Mouse (Mus musculus) myocyte (in vitro differentiated cells): ENCODE results near the gene Mansc1. TPM values are rescaled to one million over a fixed set of nuclear protein-coding genes. Genes with fewer than 3 reads are reported as not detected.

Source experiments
- H3K27me3 ChIP-seq: one replicate; pipeline ENCODE4 v1.6.1; 2011; ENCODE audit not compliant: control insufficient read depth, insufficient read depth, insufficient read length
- H3K36me3 ChIP-seq: one replicate; pipeline ENCODE4 v1.6.1; 2011; ENCODE audit not compliant: control insufficient read depth, insufficient read depth
- H3K4me2 ChIP-seq: one replicate; pipeline ENCODE4 v1.6.1; 2011; ENCODE audit warnings: low read depth, control low read depth
- H3K4me3 ChIP-seq: one replicate; pipeline ENCODE4 v1.5.1; 2011; ENCODE audit warnings: mild to moderate bottlenecking, control low read depth, moderate library complexity
- H3K79me2 ChIP-seq: one replicate; pipeline ENCODE4 v1.6.1; 2011; ENCODE audit not compliant: control insufficient read depth, insufficient read depth
- H3ac ChIP-seq: one replicate; pipeline ENCODE4 v1.6.1; 2011; ENCODE audit not compliant: control insufficient read depth, insufficient read length
- CEBPB ChIP-seq: IDR thresholded peaks from 2 replicates; pipeline ENCODE4 v1.6.1; 2011; ENCODE audit warnings: mild to moderate bottlenecking, moderate library complexity; ENCODE audit not compliant: poor library complexity, insufficient read depth, severe bottlenecking
- E2F4 ChIP-seq: IDR thresholded peaks from one replicate; pipeline ENCODE4 v1.6.1; 2011; ENCODE audit warnings: mild to moderate bottlenecking, control low read depth, moderate library complexity; ENCODE audit not compliant: insufficient read depth
- MAX ChIP-seq: IDR thresholded peaks from one replicate; pipeline ENCODE4 v1.6.1; 2011; ENCODE audit warnings: low read depth, mild to moderate bottlenecking, control low read depth
- MYOD1 ChIP-seq, 3 experiments: IDR thresholded peaks; one replicate each; pipeline ENCODE4 v1.6.1; 2011; ENCODE audit warnings: control low read depth in 2 of 3, low read depth in 2 of 3, mild to moderate bottlenecking in 2 of 3, moderate library complexity in 1 of 3; ENCODE audit not compliant: insufficient read length in 2 of 3, control insufficient read depth in 1 of 3
- MYOG ChIP-seq, 3 experiments: IDR thresholded peaks; one replicate each; pipeline ENCODE4 v1.6.1; 2011; ENCODE audit warnings: control low read depth in 2 of 3, low read depth in 2 of 3, mild to moderate bottlenecking in 2 of 3; ENCODE audit not compliant: insufficient read length in 2 of 3, control insufficient read depth in 1 of 3, insufficient read depth in 1 of 3
- POLR2A ChIP-seq: IDR thresholded peaks from one replicate; pipeline ENCODE4 v1.6.1; 2011; ENCODE audit warnings: low read depth, mild to moderate bottlenecking, control low read depth, moderate library complexity; ENCODE audit not compliant: insufficient read length
- POLR2AphosphoS2 ChIP-seq: IDR thresholded peaks from one replicate; pipeline ENCODE4 v1.6.1; 2011; ENCODE audit warnings: low read depth, control low read depth; ENCODE audit not compliant: insufficient read length
- REST ChIP-seq: IDR thresholded peaks from one replicate; pipeline ENCODE4 v1.6.1; 2011; ENCODE audit warnings: mild to moderate bottlenecking, control low read depth, moderate library complexity; ENCODE audit not compliant: insufficient read depth, insufficient read length
- SRF ChIP-seq: IDR thresholded peaks from one replicate; pipeline ENCODE4 v1.6.1; 2011; ENCODE audit warnings: low read depth; ENCODE audit not compliant: control insufficient read depth, insufficient read length
- TCF12 ChIP-seq: IDR thresholded peaks from one replicate; pipeline ENCODE4 v1.6.1; 2011; ENCODE audit warnings: mild to moderate bottlenecking, control low read depth; ENCODE audit not compliant: poor library complexity, insufficient read depth, severe bottlenecking
- TCF3 ChIP-seq: IDR thresholded peaks from one replicate; pipeline ENCODE4 v1.6.1; 2011; ENCODE audit warnings: low read depth, control low read depth; ENCODE audit not compliant: insufficient read length
- USF1 ChIP-seq: IDR thresholded peaks from one replicate; pipeline ENCODE4 v1.6.1; 2011; ENCODE audit warnings: low read depth, mild to moderate bottlenecking, control low read depth, moderate library complexity
- polyA plus RNA-seq: library from polyadenylated mRNA; unstranded; fragments of >200 nt; fragmentation: generic; extraction: Trizol; gene quantifications from one replicate; pipeline ENCODE4 v1.2.1, GENCODE M21; 2012; ENCODE audit warnings: missing spikeins

Mansc1 gene
- polyA plus RNA-seq, 1 experiment, result not detected

DNA sequence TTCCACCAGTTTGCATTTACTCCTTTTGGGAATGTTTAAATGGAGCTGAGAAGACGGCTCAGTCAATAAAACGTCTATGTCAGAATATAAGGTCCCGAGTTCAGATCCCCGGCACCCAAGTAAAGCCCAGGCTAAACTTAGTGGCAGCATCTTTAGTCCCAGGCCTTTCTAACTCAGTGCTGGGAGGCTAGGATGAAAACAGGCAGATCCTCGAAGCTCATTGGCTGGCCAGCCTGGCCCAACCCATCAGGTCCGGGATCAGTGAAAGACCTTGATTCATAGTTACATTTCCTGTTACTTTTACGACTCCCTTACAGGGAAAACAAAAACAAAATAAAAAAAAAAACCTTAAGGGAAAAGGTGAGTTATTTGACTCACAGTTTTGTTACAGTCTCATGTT is 31.2 kb downstream of the Mansc1 start:
- Histone ChIP-seq H3K4me2 (no peak overlapping the region), H3K27me3 (no peaks in the 10 kb centered on the region), H3K36me3 (no peaks in the 10 kb centered on the region), H3ac (no peak overlapping the region), H3K79me2 (no peaks in the 10 kb centered on the region), H3K4me3 (no peak overlapping the region)
- TF ChIP-seq REST, result no peak

GRCm38 (mm10) chr6:134599239-134599638 is 33.0 kb downstream of the Mansc1 start:
- no peaks in the 10 kb centered on the region for H3K36me3 ChIP-seq
- no peak overlapping the region for H3K4me3 ChIP-seq
- H3K27me3 ChIP-seq, result no peaks in the 10 kb centered on the region
- H3K79me2 ChIP-seq, result no peaks in the 10 kb centered on the region
- H3ac ChIP-seq, result no peak overlapping the region
- no peak overlapping the region for H3K4me2 ChIP-seq
- no peak for TF ChIP-seq USF1
- TF ChIP-seq MAX, result no peak
- TF ChIP-seq E2F4, result no peak
- TF ChIP-seq MYOD1 (IDR thresholded peaks at IDR 0.05; ENCODE audit: control insufficient read depth in 1 of 3, insufficient read length in 2 of 3, low read depth in 2 of 3), result no peak
- TF ChIP-seq POLR2A, result no peak
- no peak for TF ChIP-seq SRF
- no peak for TF ChIP-seq TCF3
- no peak for TF ChIP-seq REST
- no peak for TF ChIP-seq MYOG (IDR thresholded peaks at IDR 0.05; ENCODE audit: control insufficient read depth in 1 of 3, insufficient read depth in 1 of 3, insufficient read length in 2 of 3, low read depth in 2 of 3)

DNA sequence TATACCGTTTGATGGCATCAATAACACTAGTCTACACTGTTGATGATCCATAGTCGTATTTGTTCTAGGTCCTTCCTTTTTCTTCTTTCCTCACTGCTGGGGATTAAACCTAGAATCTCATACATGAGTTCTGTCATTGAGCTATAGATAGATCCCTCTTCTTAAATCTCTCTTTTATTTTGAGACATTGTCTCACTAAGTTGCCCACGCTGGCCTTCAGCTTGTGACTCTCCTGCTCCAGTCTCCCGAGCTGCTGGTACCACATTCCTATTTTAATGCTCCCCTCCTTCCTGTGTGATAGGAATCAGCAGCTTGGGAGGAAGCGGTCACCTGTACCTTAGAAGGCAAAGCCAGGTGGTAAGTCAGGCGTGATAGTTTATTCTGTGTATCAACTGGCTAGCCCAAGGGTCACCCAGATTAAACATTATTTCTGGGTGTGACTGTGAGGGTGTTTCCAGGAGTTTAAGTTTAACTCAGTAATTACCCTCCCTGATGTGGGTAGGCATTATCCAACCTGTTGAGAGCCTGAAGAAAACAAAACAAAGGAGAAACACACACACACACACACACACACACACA is 34.5 kb downstream of the Mansc1 start:
- Histone ChIP-seq H3K4me3 (no peak overlapping the region), H3K4me2 (no peak overlapping the region), H3K79me2 (no peaks in the 10 kb centered on the region), H3K36me3 (no peaks in the 10 kb centered on the region), H3ac (no peak overlapping the region), H3K27me3 (no peaks in the 10 kb centered on the region)
- no peak for TF ChIP-seq USF1
- TF ChIP-seq CEBPB, result no peak
- TF ChIP-seq REST, result no peak
- no peak for TF ChIP-seq MYOD1 (IDR thresholded peaks at IDR 0.05; ENCODE audit: control insufficient read depth in 1 of 3, insufficient read length in 2 of 3, low read depth in 2 of 3)
- no peak for TF ChIP-seq SRF
- no peak for TF ChIP-seq E2F4
- TF ChIP-seq MAX, result no peak
- no peak for TF ChIP-seq POLR2AphosphoS2

DNA sequence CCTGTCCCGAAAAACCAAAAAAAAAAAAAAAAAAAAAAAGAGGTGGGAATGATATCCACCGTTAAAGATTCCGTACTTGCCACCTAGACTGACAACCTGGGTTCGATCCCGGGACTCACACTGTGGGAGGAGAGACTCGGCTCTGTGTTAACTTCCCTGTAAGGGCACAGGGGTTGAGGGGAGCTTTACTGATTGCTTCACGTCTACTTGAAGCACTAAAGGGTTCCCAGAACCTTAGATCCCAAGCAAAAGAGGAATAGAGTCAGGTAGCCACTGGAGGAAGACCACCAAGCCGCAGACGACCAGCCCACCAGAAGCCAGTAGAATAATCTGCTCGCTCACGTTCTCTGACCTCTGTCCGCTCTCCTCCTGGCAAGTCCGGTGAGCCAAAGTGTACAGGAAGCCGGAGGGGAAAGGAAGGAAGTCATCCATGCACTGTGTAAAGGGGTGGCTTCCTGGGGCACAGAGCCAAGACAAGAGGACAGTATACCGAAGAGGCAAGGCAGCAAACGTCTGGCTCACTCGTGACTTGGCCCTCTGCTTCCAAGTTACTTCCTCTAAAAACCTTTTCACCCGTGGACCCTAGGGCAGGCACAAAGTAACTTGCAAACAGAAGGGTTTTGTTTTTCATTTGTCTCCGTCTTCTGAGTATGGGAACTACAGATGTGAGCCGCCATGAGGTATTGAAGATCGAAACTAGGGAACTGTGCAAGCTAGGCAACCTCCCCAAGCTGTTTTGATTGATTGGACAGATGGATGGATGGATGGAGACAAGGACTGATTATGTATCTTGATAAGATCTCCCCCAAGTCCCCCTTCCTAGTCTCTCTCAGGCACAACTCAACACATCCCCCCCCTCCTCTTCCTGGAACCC is 37.5 kb downstream of the Mansc1 start:
- Histone ChIP-seq H3ac (no peak overlapping the region), H3K36me3 (no peaks in the 10 kb centered on the region), H3K79me2 (no peaks in the 10 kb centered on the region), H3K27me3 (no peaks in the 10 kb centered on the region), H3K4me3 (no peak overlapping the region), H3K4me2 (no peak overlapping the region)
- no peak for TF ChIP-seq USF1
- no peak for TF ChIP-seq SRF
- no peak for TF ChIP-seq MAX
- no peak for TF ChIP-seq CEBPB
- TF ChIP-seq E2F4, result no peak
- no peak for TF ChIP-seq TCF3
- no peak for TF ChIP-seq REST
- no peak for TF ChIP-seq MYOD1 (IDR thresholded peaks at IDR 0.05; ENCODE audit: control insufficient read depth in 1 of 3, insufficient read length in 2 of 3, low read depth in 2 of 3)
- TF ChIP-seq POLR2AphosphoS2, result no peak
- TF ChIP-seq MYOG (IDR thresholded peaks at IDR 0.05; ENCODE audit: control insufficient read depth in 1 of 3, insufficient read depth in 1 of 3, insufficient read length in 2 of 3, low read depth in 2 of 3), result no peak
- TF ChIP-seq POLR2A, result no peak
- no peak for TF ChIP-seq TCF12

- Histone ChIP-seq H3K36me3 (no peaks in the 10 kb centered on the region), H3K27me3 (no peaks in the 10 kb centered on the region)
Measured at GRCm38 (mm10) chr6:134591614-134592013, 40.7 kb downstream of the Mansc1 start.

More at GRCm38 (mm10) chr6:134591614-134592013, 40.7 kb downstream of the Mansc1 start:
- Histone ChIP-seq H3K4me2 (no peak overlapping the region), H3ac (no peak overlapping the region), H3K79me2 (no peaks in the 10 kb centered on the region), H3K4me3 (no peak overlapping the region)
- TF ChIP-seq TCF12, result no peak
- no peak for TF ChIP-seq SRF
- TF ChIP-seq POLR2A, result no peak
- no peak for TF ChIP-seq MAX
- no peak for TF ChIP-seq REST
- no peak for TF ChIP-seq MYOG (IDR thresholded peaks at IDR 0.05; ENCODE audit: control insufficient read depth in 1 of 3, insufficient read depth in 1 of 3, insufficient read length in 2 of 3, low read depth in 2 of 3)
- no peak for TF ChIP-seq POLR2AphosphoS2
- no peak for TF ChIP-seq TCF3
- no peak for TF ChIP-seq USF1
- TF ChIP-seq CEBPB, result no peak
- no peak for TF ChIP-seq E2F4
- no peak for TF ChIP-seq MYOD1 (IDR thresholded peaks at IDR 0.05; ENCODE audit: control insufficient read depth in 1 of 3, insufficient read length in 2 of 3, low read depth in 2 of 3)
